Mouse (Mus musculus) ZHBTc4 (cell line): ENCODE measurements at regions not wholly inside any gene's neighbourhood (a gene's known extent, or its start where the extent isn't known, plus 50 kb on each side); places are given as distances from the start of the nearest gene placed in this dataset.
A peak's percentile ranks its signal among the peaks of the same experiment; 100 is the strongest.
"Not testable (repeated sequence)": the region's sequence is repeated elsewhere in the genome, so short reads cannot be mapped to it uniquely, and the experiment has no call there.

Experiments
- DNase-seq: peaks from one replicate; pipeline ENCODE4 v3.0.0-alpha.2; 2011; ENCODE audit warnings: low read depth, low spot score

GRCm38 (mm10) chr10:19297669-19298068 is 58.7 kb upstream of the Olig3 start:
- DNase-seq = peak; percentile 48

GRCm38 (mm10) chr10:19295388-19296013 is 60.8 kb upstream of the Olig3 start:
- DNase-seq = no peak

GRCm38 (mm10) chr10:19291474-19291873 is 64.9 kb upstream of the Olig3 start:
- no peak for DNase-seq

GRCm38 (mm10) chr10:19291039-19291438 is 65.3 kb upstream of the Olig3 start:
- not testable (repeated sequence) for DNase-seq

- no peak for DNase-seq
Observed at GRCm38 (mm10) chr10:19282166-19282565, 74.2 kb upstream of the Olig3 start.

GRCm38 (mm10) chr10:19281021-19281420 is 75.3 kb upstream of the Olig3 start:
- DNase-seq = no peak

GRCm38 (mm10) chr10:19278189-19278842 is 78.0 kb upstream of the Olig3 start:
- DNase-seq = no peak

- DNase-seq = no peak
Observed at GRCm38 (mm10) chr10:19277103-19277827, 79.1 kb upstream of the Olig3 start.

- DNase-seq = no peak
Observed at GRCm38 (mm10) chr10:19274985-19275384, 81.3 kb upstream of the Olig3 start.

- no peak for DNase-seq
Observed at GRCm38 (mm10) chr10:19269418-19269817, 86.9 kb upstream of the Olig3 start.

GRCm38 (mm10) chr10:19268051-19268450 is 88.3 kb upstream of the Olig3 start:
- no peak for DNase-seq

- peak; percentile 81 for DNase-seq
Observed at GRCm38 (mm10) chr10:19240102-19240759, 116.1 kb upstream of the Olig3 start.

- no peak for DNase-seq
Observed at GRCm38 (mm10) chr10:19216240-19216639, 140.1 kb upstream of the Olig3 start.

GRCm38 (mm10) chr10:19209751-19210150 is 146.6 kb upstream of the Olig3 start:
- DNase-seq = no peak

GRCm38 (mm10) chr10:19208101-19208722 is 148.1 kb upstream of the Olig3 start:
- DNase-seq = peak; percentile 98

- peak; percentile 47 for DNase-seq
Observed at GRCm38 (mm10) chr10:19207505-19207904, 148.8 kb upstream of the Olig3 start.

GRCm38 (mm10) chr10:19200311-19200710 is 156.0 kb upstream of the Olig3 start:
- no peak for DNase-seq

- DNase-seq = no peak
Observed at GRCm38 (mm10) chr10:19195676-19196075, 160.7 kb upstream of the Olig3 start.

GRCm38 (mm10) chr10:19194646-19195045 is 161.7 kb upstream of the Olig3 start:
- DNase-seq = no peak

GRCm38 (mm10) chr10:19192971-19193758 is 163.2 kb upstream of the Olig3 start:
- no peak for DNase-seq

- DNase-seq = peak; percentile 74
Observed at GRCm38 (mm10) chr10:19192221-19192620, 164.1 kb upstream of the Olig3 start.
